In the genomic region with DNA sequence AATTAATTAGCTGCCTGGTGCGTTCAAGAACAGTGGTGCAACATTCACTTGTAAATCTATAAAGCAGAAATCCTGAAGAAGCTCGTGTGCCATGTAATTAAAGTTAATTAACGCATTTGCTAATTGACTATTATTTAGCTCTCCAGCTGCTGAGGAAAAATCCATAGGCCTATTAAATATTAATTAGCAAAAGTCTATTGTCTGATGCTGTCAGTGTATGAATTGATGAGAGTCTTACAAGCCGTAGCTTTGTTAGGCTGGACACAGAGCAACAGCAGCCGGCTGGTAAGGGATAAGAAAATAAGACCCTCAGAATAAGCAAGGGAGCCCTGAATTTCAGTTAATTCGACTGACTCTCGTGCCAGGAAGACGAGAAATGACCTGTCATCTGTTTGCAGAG, we compare ENCODE assay signal across 34 mouse cellular contexts. TPM values are rescaled to one million over a fixed set of nuclear protein-coding genes. Genes with fewer than 3 reads are reported as not detected.
A peak's percentile ranks its signal among the peaks of the same experiment; 100 is the strongest.
DNase-seq lines count a peak whose midpoint lies in the region; ATAC-seq and TF ChIP-seq lines count a peak whose summit lies in the region.
"Had no signal": no experiment of that assay in that cellular context is flagged by ENCODE, and none has a peak within 500 bp of the region (broad histone marks: within the 10 kb centered on the region; RNA-seq: fewer than 3 reads in every experiment).

No protein-coding gene starts in this region.

- peaks cover 16% of the 10 kb centered on the region for H3K4me1 ChIP-seq in forebrain, embryonic 12.5 days
- H3K4me1 ChIP-seq in forebrain, embryonic 11.5 days (replicated peaks; ENCODE audit: control insufficient read depth, insufficient read depth, low read length): no peaks in the 10 kb centered on the region
- peaks cover 15% of the 10 kb centered on the region; the same call in 1 of the 2 replicates for H3K4me1 ChIP-seq in midbrain, embryonic 12.5 days
- no peaks in the 10 kb centered on the region; the same call in none of the 2 replicates for H3K4me1 ChIP-seq in midbrain, postnatal 0 days (ENCODE audit: insufficient read depth, low read length)
- H3K4me1 ChIP-seq in midbrain, embryonic 13.5 days (replicated peaks): peaks cover 22% of the 10 kb centered on the region
- peaks cover 21% of the 10 kb centered on the region for H3K4me1 ChIP-seq in limb, embryonic 10.5 days
- H3K4me1 ChIP-seq: embryonic facial prominence, embryonic 12.5 days; liver, embryonic 12.5 days; megakaryocyte, embryonic 14.5 days had no signal

- no peaks in the 10 kb centered on the region for H3K36me3 ChIP-seq in forebrain, embryonic 12.5 days (replicated peaks)
- H3K36me3 ChIP-seq in forebrain, embryonic 11.5 days (ENCODE audit: control insufficient read depth, insufficient read depth, low read length): no peaks in the 10 kb centered on the region
- no peaks in the 10 kb centered on the region for H3K36me3 ChIP-seq in midbrain, embryonic 12.5 days
- H3K36me3 ChIP-seq in midbrain, postnatal 0 days (ENCODE audit: insufficient read depth, low read length): no peaks in the 10 kb centered on the region
- no peaks in the 10 kb centered on the region for H3K36me3 ChIP-seq in midbrain, embryonic 13.5 days
- H3K36me3 ChIP-seq in limb, embryonic 10.5 days: no peaks in the 10 kb centered on the region
- H3K36me3 ChIP-seq: embryonic facial prominence, embryonic 12.5 days; heart, embryonic 10.5 days; limb, embryonic 12.5 days; liver, embryonic 12.5 days; neural tube, embryonic 15.5 days had no signal

- peak; percentile 65; the same call in 1 of the 2 replicates for ATAC-seq in forebrain, embryonic 12.5 days (ENCODE audit: low FRiP score)
- no peak for ATAC-seq in forebrain, embryonic 11.5 days (replicated peaks; ENCODE audit: low FRiP score)
- no peak for ATAC-seq in midbrain, embryonic 12.5 days (ENCODE audit: low FRiP score, low read depth)
- no peak for ATAC-seq in midbrain, postnatal 0 days (ENCODE audit: low FRiP score)
- peak; percentile 48; the same call in 1 of the 2 replicates for ATAC-seq in midbrain, embryonic 13.5 days
- ATAC-seq: activated CD4-positive, CD25-positive, alpha-beta regulatory T cell, adult 4 months; liver, embryonic 12.5 days had no signal

- no peak overlapping the region; the same call in 1 of the 2 replicates for H3K4me2 ChIP-seq in forebrain, embryonic 12.5 days
- no peak overlapping the region for H3K4me2 ChIP-seq in forebrain, embryonic 11.5 days (ENCODE audit: low read depth, low read length, severe bottlenecking)
- H3K4me2 ChIP-seq in midbrain, embryonic 12.5 days (replicated peaks): no peak overlapping the region
- H3K4me2 ChIP-seq in midbrain, postnatal 0 days (ENCODE audit: low read depth, low read length, poor library complexity, severe bottlenecking): no peak overlapping the region
- no peak overlapping the region for H3K4me2 ChIP-seq in midbrain, embryonic 13.5 days (replicated peaks)
- H3K4me2 ChIP-seq: embryonic facial prominence, embryonic 12.5 days; limb, embryonic 12.5 days; liver, embryonic 12.5 days; neural tube, embryonic 15.5 days had no signal

- no peak for DNase-seq in forebrain, embryonic 11.5 days (ENCODE audit: low spot score)
- no peak for DNase-seq in midbrain, postnatal 0 days (ENCODE audit: low spot score)
- DNase-seq in layer of hippocampus, postnatal 14 days (ENCODE audit: low spot score in 2 of 2): no peak
- DNase-seq in limb, embryonic 10.5 days (ENCODE audit: low spot score): no peak
- DNase-seq in thymus, postnatal 4 days: no peak
- DNase-seq: adrenal gland, adult 8-10 months; cerebellum, adult 2 months; cerebellum, postnatal 25 days; gastrocnemius, adult 2 months; heart, postnatal 4 days; kidney, adult 2 months; lung, adult 18-20 months; thymus, adult 2 months had no signal

- H3K9ac ChIP-seq in forebrain, embryonic 12.5 days: no peak overlapping the region
- no peak overlapping the region for H3K9ac ChIP-seq in forebrain, embryonic 11.5 days (ENCODE audit: low read length)
- no peak overlapping the region for H3K9ac ChIP-seq in midbrain, embryonic 12.5 days (replicated peaks)
- H3K9ac ChIP-seq in midbrain, postnatal 0 days (replicated peaks; ENCODE audit: low read length, poor library complexity, severe bottlenecking): no peak overlapping the region
- no peak overlapping the region for H3K9ac ChIP-seq in midbrain, embryonic 13.5 days (replicated peaks)
- H3K9ac ChIP-seq: embryonic facial prominence, embryonic 12.5 days; limb, embryonic 12.5 days; liver, embryonic 12.5 days; neural tube, embryonic 15.5 days had no signal

- no peak for TF ChIP-seq CTCF in midbrain, postnatal 0 days (IDR thresholded peaks at IDR 0.05)

- H3K9me3 ChIP-seq in forebrain, embryonic 12.5 days: no peaks in the 10 kb centered on the region
- H3K9me3 ChIP-seq in forebrain, embryonic 11.5 days (ENCODE audit: control insufficient read depth, low read length): no peaks in the 10 kb centered on the region
- H3K9me3 ChIP-seq in midbrain, embryonic 12.5 days: no peaks in the 10 kb centered on the region
- H3K9me3 ChIP-seq in midbrain, postnatal 0 days (ENCODE audit: low read length): no peaks in the 10 kb centered on the region
- H3K9me3 ChIP-seq in midbrain, embryonic 13.5 days: no peaks in the 10 kb centered on the region
- no peaks in the 10 kb centered on the region for H3K9me3 ChIP-seq in limb, embryonic 10.5 days (replicated peaks)
- H3K9me3 ChIP-seq: embryonic facial prominence, embryonic 12.5 days; heart, embryonic 10.5 days; limb, embryonic 12.5 days; liver, embryonic 12.5 days; megakaryocyte, embryonic 14.5 days; neural tube, embryonic 15.5 days had no signal

- WGBS in forebrain, embryonic 12.5 days: 22% methylated on average over 8 of the region's 8 CpGs
- 46% methylated on average over 8 of the region's 8 CpGs for WGBS in forebrain, embryonic 11.5 days
- 48% methylated on average over 8 of the region's 8 CpGs for WGBS in midbrain, embryonic 12.5 days
- 36% methylated on average over 8 of the region's 8 CpGs for WGBS in midbrain, postnatal 0 days
- 35% methylated on average over 8 of the region's 8 CpGs for WGBS in midbrain, embryonic 13.5 days
- WGBS in limb, embryonic 10.5 days: 70% methylated on average over 8 of the region's 8 CpGs

- H3K27ac ChIP-seq in forebrain, embryonic 12.5 days: 0 out of 2 replicates have a peak overlapping the region, but pooled peaks have one; percentile 15
- H3K27ac ChIP-seq in forebrain, embryonic 11.5 days (ENCODE audit: low read depth, low read length): no peak overlapping the region
- peak overlapping the region; percentile 76 for H3K27ac ChIP-seq in midbrain, embryonic 12.5 days (replicated peaks)
- no peak overlapping the region for H3K27ac ChIP-seq in midbrain, postnatal 0 days (ENCODE audit: low read depth, low read length)
- H3K27ac ChIP-seq in midbrain, embryonic 13.5 days: peak overlapping the region; percentile 74
- H3K27ac ChIP-seq in limb, embryonic 10.5 days: no peak overlapping the region
- H3K27ac ChIP-seq: embryonic facial prominence, embryonic 12.5 days; gastrocnemius, adult 2 months; heart, embryonic 10.5 days; kidney, postnatal 0 days; limb, embryonic 12.5 days; liver, embryonic 12.5 days; neural tube, embryonic 15.5 days; stomach, postnatal 0 days had no signal

- H3K4me3 ChIP-seq in forebrain, embryonic 12.5 days (replicated peaks): no peak overlapping the region
- H3K4me3 ChIP-seq in forebrain, embryonic 11.5 days (ENCODE audit: low read depth, low read length): no peak overlapping the region
- H3K4me3 ChIP-seq in midbrain, embryonic 12.5 days: no peak overlapping the region
- H3K4me3 ChIP-seq in midbrain, postnatal 0 days (ENCODE audit: low read depth, low read length): no peak overlapping the region
- H3K4me3 ChIP-seq in midbrain, embryonic 13.5 days (replicated peaks): no peak overlapping the region
- H3K4me3 ChIP-seq in limb, embryonic 10.5 days: no peak overlapping the region
- H3K4me3 ChIP-seq: embryonic facial prominence, embryonic 12.5 days; erythroblast, embryonic 14.5 days; gastrocnemius, adult 2 months; heart, embryonic 10.5 days; limb, embryonic 12.5 days; liver, embryonic 12.5 days; megakaryocyte, embryonic 14.5 days; myocyte; neural tube, embryonic 15.5 days had no signal

- peaks cover 17% of the 10 kb centered on the region; the same call in 1 of the 2 replicates for H3K27me3 ChIP-seq in forebrain, embryonic 12.5 days
- no peaks in the 10 kb centered on the region for H3K27me3 ChIP-seq in forebrain, embryonic 11.5 days (ENCODE audit: control insufficient read depth, insufficient read depth, low read length)
- H3K27me3 ChIP-seq in midbrain, embryonic 12.5 days: no peaks in the 10 kb centered on the region
- H3K27me3 ChIP-seq in midbrain, postnatal 0 days (ENCODE audit: insufficient read depth, low read length): no peaks in the 10 kb centered on the region
- H3K27me3 ChIP-seq in midbrain, embryonic 13.5 days: no peaks in the 10 kb centered on the region
- no peaks in the 10 kb centered on the region for H3K27me3 ChIP-seq in limb, embryonic 10.5 days (ENCODE audit: low read depth, poor library complexity, severe bottlenecking)
- H3K27me3 ChIP-seq: embryonic facial prominence, embryonic 12.5 days; liver, embryonic 12.5 days; megakaryocyte, embryonic 14.5 days; neural tube, embryonic 15.5 days had no signal

RNA-seq across cellular contexts. Expression of gene Tas2r134, which starts 37.0 kb away (rescaled TPM):
- polyA plus RNA-seq in forebrain, embryonic 12.5 days (2016; fragmentation: Nextera tagmentation; extraction: Ambion mirVana): not detected in 2 replicates
- polyA plus RNA-seq in forebrain, embryonic 11.5 days (2014; fragmentation: Nextera tagmentation; extraction: Ambion mirVana): not detected in 2 replicates
- polyA plus RNA-seq in midbrain, embryonic 12.5 days (2016; fragmentation: Nextera tagmentation; extraction: Ambion mirVana): not detected in 2 replicates
- not detected in 2 replicates for total RNA-seq in midbrain, postnatal 0 days (2014; rRNA removed)
- polyA plus RNA-seq in midbrain, postnatal 0 days (2015; fragmentation: Nextera tagmentation; extraction: Ambion mirVana): not detected in 2 replicates
- polyA plus RNA-seq in midbrain, embryonic 13.5 days (2015; fragmentation: Nextera tagmentation; extraction: Ambion mirVana): not detected in 2 replicates
- total RNA-seq in layer of hippocampus, postnatal 14 days (2021): not detected
- polyA plus RNA-seq in limb, embryonic 10.5 days (2016; fragmentation: Nextera tagmentation; extraction: Ambion mirVana): not detected in 2 replicates
- total RNA-seq: adrenal gland, adult 8-10 months; gastrocnemius, adult 2 months; gastrocnemius, postnatal 4 days; heart, postnatal 4 days; layer of hippocampus, adult 18-20 months; layer of hippocampus, postnatal 25 days; left cerebral cortex, postnatal 10 days had no signal
- polyA plus RNA-seq: activated CD4-positive, CD25-positive, alpha-beta regulatory T cell, adult 4 months; cerebellum, adult 2 months; embryonic facial prominence, embryonic 12.5 days; erythroblast, embryonic 14.5 days; frontal cortex, adult 2 months; heart, embryonic 10.5 days; heart, embryonic 16.5 days; intestine, embryonic 14.5 days; kidney, adult 2 months; kidney, postnatal 0 days; limb, embryonic 12.5 days; liver, embryonic 12.5 days; myocyte; neural tube, embryonic 15.5 days; stomach, postnatal 0 days; thymus, adult 2 months had no signal

Comparison
In these comparisons a context has a peak if more than half of its experiments do, and no peak if none do; other contexts are left out.
1. ATAC-seq: peak in forebrain, embryonic 12.5 days (single experiment) and midbrain, embryonic 13.5 days (single experiment); none in forebrain, embryonic 11.5 days (single experiment), midbrain, embryonic 12.5 days (single experiment) and midbrain, postnatal 0 days (single experiment).
2. H3K27ac ChIP-seq: peak in forebrain, embryonic 12.5 days (single experiment), midbrain, embryonic 12.5 days (single experiment) and midbrain, embryonic 13.5 days (single experiment); none in forebrain, embryonic 11.5 days (single experiment), midbrain, postnatal 0 days (single experiment) and limb, embryonic 10.5 days (single experiment).